Mouse (Mus musculus): ENCODE results near the gene Dennd4a. TPM values are rescaled to one million over a fixed set of nuclear protein-coding genes. Genes with fewer than 3 reads are reported as not detected.

Gene Dennd4a
- total and polyA plus RNA-seq, 3 experiments, result 22.6 to 41.1 (median 37.1) TPM

- peaks cover 30 to 62% of the 10 kb centered on the region in 2 experiments for H3K36me3 ChIP-seq (replicated peaks in 1 of 2; ENCODE audit: control insufficient read depth in 1 of 2, insufficient read depth in 1 of 2, low read length in 1 of 2)
- no peaks in the 10 kb centered on the region for H3K9me3 ChIP-seq (replicated peaks; ENCODE audit: low read length)
- no peak overlapping the region for H3K4me2 ChIP-seq (ENCODE audit: insufficient read depth, low read depth, poor library complexity, severe bottlenecking)
- H3K4me3 ChIP-seq (replicated peaks in 1 of 3; ENCODE audit: low read depth in 2 of 3, low read length in 2 of 3, poor library complexity in 1 of 3), result no peak overlapping the region
- DNase-seq (ENCODE audit: extremely low read depth), result no peak
- peaks cover 2 to 31% of the 10 kb centered on the region in 2 experiments; a peak in 3 of 4 replicates for H3K4me1 ChIP-seq (ENCODE audit: control insufficient read depth in 1 of 2, insufficient read depth in 2 of 2)
- peaks cover 54% of the 10 kb centered on the region for H3K79me2 ChIP-seq (replicated peaks; ENCODE audit: control insufficient read depth, extremely low read depth, insufficient read depth, poor library complexity, severe bottlenecking)
- H3K9ac ChIP-seq (ENCODE audit: insufficient read depth, low read depth), result no peak overlapping the region
- in situ Hi-C loops (cut with MboI; ENCODE audit: low pct_ligation_motif_present, low pct_unique_long_range_greater_than_20kb, low sequenced_read_pairs) (no loop called here), dilution Hi-C loops (cut with MboI; ENCODE audit: extremely low pct_ligation_motif_present, extremely low pct_unique_long_range_greater_than_20kb, low sequenced_read_pairs) (no loop called here)
- H3K27ac ChIP-seq (ENCODE audit: insufficient read depth, low read depth), result no peak overlapping the region
- H3K27me3 ChIP-seq (replicated peaks), result no peaks in the 10 kb centered on the region
- TF ChIP-seq SIN3A (IDR thresholded peaks at IDR 0.05; ENCODE audit: low read length), result no peak
These were observed 23.3 kb downstream of the Dennd4a start for GRCm38 (mm10) chr9:64834418-64834817.

DNA sequence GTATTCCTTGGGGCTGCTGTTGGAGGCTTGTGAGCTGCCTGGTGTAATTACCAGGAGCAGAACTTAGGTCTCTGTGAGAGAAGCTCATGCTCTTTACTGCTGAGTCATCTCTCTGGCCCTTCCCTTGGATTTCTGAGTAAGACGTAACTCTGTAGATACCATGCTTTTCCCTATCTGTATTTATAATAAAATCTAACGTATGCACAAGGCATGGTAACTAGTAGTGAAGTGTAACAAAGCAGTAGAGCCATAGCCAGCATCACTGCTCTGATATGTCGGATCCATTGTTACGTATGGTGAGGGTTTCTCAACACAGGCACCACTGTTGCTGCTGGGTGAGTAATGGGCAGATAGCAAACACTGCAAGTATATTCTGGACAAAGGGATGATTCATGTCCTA lies 34.2 kb downstream of the Dennd4a start:
- Histone ChIP-seq H3K9ac (ENCODE audit: insufficient read depth, low read depth) (no peak overlapping the region), H3K4me2 (ENCODE audit: insufficient read depth, low read depth, poor library complexity, severe bottlenecking) (no peak overlapping the region), H3K36me3 (replicated peaks in 1 of 2; ENCODE audit: control insufficient read depth in 1 of 2, insufficient read depth in 1 of 2, low read length in 1 of 2) (peaks cover 46 to 74% of the 10 kb centered on the region in 2 experiments), H3K4me3 (replicated peaks in 1 of 3; ENCODE audit: low read depth in 2 of 3, low read length in 2 of 3, poor library complexity in 1 of 3) (no peak overlapping the region), H3K27me3 (replicated peaks) (no peaks in the 10 kb centered on the region), H3K4me1 (ENCODE audit: control insufficient read depth in 1 of 2, insufficient read depth in 2 of 2) (peaks cover 7 to 30% of the 10 kb centered on the region in 2 experiments), H3K79me2 (replicated peaks; ENCODE audit: control insufficient read depth, extremely low read depth, insufficient read depth, poor library complexity, severe bottlenecking) (peaks cover 24% of the 10 kb centered on the region), H3K27ac (ENCODE audit: insufficient read depth, low read depth) (no peak overlapping the region), H3K9me3 (replicated peaks; ENCODE audit: low read length) (no peaks in the 10 kb centered on the region)
- in situ Hi-C loops (cut with MboI; ENCODE audit: low pct_ligation_motif_present, low pct_unique_long_range_greater_than_20kb, low sequenced_read_pairs) (no loop called here), dilution Hi-C loops (cut with MboI; ENCODE audit: extremely low pct_ligation_motif_present, extremely low pct_unique_long_range_greater_than_20kb, low sequenced_read_pairs) (no loop called here)
- TF ChIP-seq NRF1 (IDR thresholded peaks at IDR 0.05; ENCODE audit: low read depth, low read length) (no peak), MXI1 (IDR thresholded peaks at IDR 0.05; ENCODE audit: low read depth, low read length) (no peak), IRF4 (IDR thresholded peaks at IDR 0.05; ENCODE audit: low read depth, low read length) (no peak), ETS1 (conservative IDR thresholded peaks at IDR 0.05; ENCODE audit: low read depth, low read length) (no peak), JUND (conservative IDR thresholded peaks at IDR 0.05; ENCODE audit: low read depth, low read length) (no peak), RAD21 (IDR thresholded peaks at IDR 0.05; ENCODE audit: low read depth, low read length) (no peak), HCFC1 (IDR thresholded peaks at IDR 0.05; ENCODE audit: low read depth, low read length) (no peak), MAZ (IDR thresholded peaks at IDR 0.05; ENCODE audit: low read depth, low read length) (no peak), MAX (IDR thresholded peaks at IDR 0.05; ENCODE audit: low read length) (no peak), PAX5 (IDR thresholded peaks at IDR 0.05; ENCODE audit: low read length) (no peak), RCOR1 (conservative IDR thresholded peaks at IDR 0.05; ENCODE audit: low read depth, low read length) (no peak)
- DNase-seq (ENCODE audit: extremely low read depth), result no peak

GRCm38 (mm10) chr9:64849548-64849947 lies 38.4 kb downstream of the Dennd4a start:
- dilution Hi-C loops (cut with MboI; ENCODE audit: extremely low pct_ligation_motif_present, extremely low pct_unique_long_range_greater_than_20kb, low sequenced_read_pairs) (no loop called here), in situ Hi-C loops (cut with MboI; ENCODE audit: low pct_ligation_motif_present, low pct_unique_long_range_greater_than_20kb, low sequenced_read_pairs) (no loop called here)
- DNase-seq (ENCODE audit: extremely low read depth), result peak; percentile 83
- peaks cover 7 to 42% of the 10 kb centered on the region in 2 experiments for H3K4me1 ChIP-seq (ENCODE audit: control insufficient read depth in 1 of 2, insufficient read depth in 2 of 2)
- H3K4me3 ChIP-seq (replicated peaks in 1 of 3; ENCODE audit: low read depth in 2 of 3, low read length in 2 of 3, poor library complexity in 1 of 3), result no peak overlapping the region
- H3K4me2 ChIP-seq (ENCODE audit: insufficient read depth, low read depth, poor library complexity, severe bottlenecking), result peak overlapping the region; percentile 29; the same call in 1 of the 2 replicates
- H3K9ac ChIP-seq (ENCODE audit: insufficient read depth, low read depth), result no peak overlapping the region
- H3K9me3 ChIP-seq (replicated peaks; ENCODE audit: low read length), result no peaks in the 10 kb centered on the region
- TF ChIP-seq JUND (conservative IDR thresholded peaks at IDR 0.05; ENCODE audit: low read depth, low read length) (peak; percentile 58; the same call in 1 of the 2 replicates), SIN3A (IDR thresholded peaks at IDR 0.05; ENCODE audit: low read length) (no peak), HCFC1 (IDR thresholded peaks at IDR 0.05; ENCODE audit: low read depth, low read length) (no peak), MAFK (IDR thresholded peaks at IDR 0.05; ENCODE audit: insufficient replicate concordance, low read length) (no peak), PAX5 (IDR thresholded peaks at IDR 0.05; ENCODE audit: low read length) (no peak), RCOR1 (conservative IDR thresholded peaks at IDR 0.05; ENCODE audit: low read depth, low read length) (0 out of 2 replicates have a peak, but pooled peaks have one; percentile 6), CHD2 (IDR thresholded peaks at IDR 0.05; ENCODE audit: low read length) (no peak), TCF12 (IDR thresholded peaks at IDR 0.05; ENCODE audit: low read depth, low read length) (peak; percentile 85), ETS1 (conservative IDR thresholded peaks at IDR 0.05; ENCODE audit: low read depth, low read length) (peak; percentile 61), EP300 (IDR thresholded peaks at IDR 0.05; ENCODE audit: low read length) (peak; percentile 91), UBTF (IDR thresholded peaks at IDR 0.05; ENCODE audit: low read depth, low read length) (no peak), IRF4 (IDR thresholded peaks at IDR 0.05; ENCODE audit: low read depth, low read length) (peak; percentile 88), BHLHE40 (IDR thresholded peaks at IDR 0.05; ENCODE audit: low read depth, low read length) (no peak), MEF2A (IDR thresholded peaks at IDR 0.05; ENCODE audit: borderline replicate concordance, low read depth, low read length) (peak; percentile 94), JUN (IDR thresholded peaks at IDR 0.05; ENCODE audit: insufficient read depth, low read depth, low read length) (peak; percentile 27; the same call in 1 of the 2 replicates), MXI1 (IDR thresholded peaks at IDR 0.05; ENCODE audit: low read depth, low read length) (no peak)
- H3K79me2 ChIP-seq (replicated peaks; ENCODE audit: control insufficient read depth, extremely low read depth, insufficient read depth, poor library complexity, severe bottlenecking), result peaks cover 7% of the 10 kb centered on the region
- H3K27me3 ChIP-seq (replicated peaks), result no peaks in the 10 kb centered on the region
- H3K27ac ChIP-seq (ENCODE audit: insufficient read depth, low read depth), result no peak overlapping the region
- peaks cover 41 to 73% of the 10 kb centered on the region in 2 experiments for H3K36me3 ChIP-seq (replicated peaks in 1 of 2; ENCODE audit: control insufficient read depth in 1 of 2, insufficient read depth in 1 of 2, low read length in 1 of 2)

All from CH12.LX (cell line).